ENCODE assay signal across 17 mouse cellular contexts in the genomic region with DNA sequence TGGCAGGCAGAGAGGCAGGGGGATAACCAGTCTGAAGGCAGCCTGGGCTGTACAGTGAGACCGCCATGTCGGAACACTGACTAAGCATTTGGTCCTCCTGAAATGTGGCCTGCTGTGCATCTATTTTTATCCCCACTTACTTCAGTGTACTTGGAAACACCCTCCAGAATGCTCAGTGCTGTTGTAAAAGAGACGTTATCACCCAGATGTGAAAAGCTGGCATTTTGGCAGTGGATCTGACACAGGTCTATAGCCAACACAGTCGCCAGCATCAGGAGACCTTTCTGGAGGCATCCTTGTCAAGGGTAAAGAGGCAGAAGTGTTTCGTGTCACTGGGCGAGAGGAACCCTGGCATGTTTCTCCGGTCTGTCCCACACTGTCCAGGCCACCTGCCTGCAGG.
DNase-seq lines count a peak whose midpoint lies in the region; ATAC-seq and TF ChIP-seq lines count a peak whose summit lies in the region.
"Had no signal": no experiment of that assay in that cellular context is flagged by ENCODE, and none has a peak within 500 bp of the region (broad histone marks: within the 10 kb centered on the region; RNA-seq: fewer than 3 reads in every experiment).

No protein-coding gene starts in this region.

- TF ChIP-seq CTCF in heart, postnatal 0 days (IDR thresholded peaks at IDR 0.05; ENCODE audit: low read depth) = no peak

- H3K4me1 ChIP-seq in heart, embryonic 11.5 days (ENCODE audit: control insufficient read depth, insufficient read depth, low read length) = no peaks in the 10 kb centered on the region
- H3K4me1 ChIP-seq in heart, postnatal 0 days (ENCODE audit: control insufficient read depth, insufficient read depth) = no peaks in the 10 kb centered on the region
- peaks cover 10% of the 10 kb centered on the region for H3K4me1 ChIP-seq in midbrain, embryonic 15.5 days
- H3K4me1 ChIP-seq: embryonic facial prominence, embryonic 13.5 days; forebrain, embryonic 12.5 days had no signal

- 73% methylated on average over 7 of the region's 7 CpGs for WGBS in heart, embryonic 11.5 days (ENCODE audit: insufficient replicate concordance)
- WGBS in heart, postnatal 0 days = 48% methylated on average over 7 of the region's 7 CpGs
- WGBS in midbrain, embryonic 15.5 days = 91% methylated on average over 7 of the region's 7 CpGs

- peak; percentile 28 for DNase-seq in cerebellum, adult 9-10 months
- no peak for DNase-seq in cerebellum, adult 11-12 months
- DNase-seq in heart, adult 9 months (ENCODE audit: low spot score in 2 of 2) = peak; percentile 7 to 10
- peak; percentile 41 for DNase-seq in heart, postnatal 0 days (ENCODE audit: low spot score)
- DNase-seq: adrenal gland, postnatal 10 days; cerebellum, adult 9-11 months; cerebellum, postnatal 36 days; gastrocnemius, postnatal 10 days; kidney, adult 11 months had no signal

- no peak overlapping the region for H3K4me2 ChIP-seq in heart, embryonic 11.5 days
- H3K4me2 ChIP-seq in heart, postnatal 0 days (ENCODE audit: low read depth, low read length) = no peak overlapping the region
- no peak overlapping the region for H3K4me2 ChIP-seq in midbrain, embryonic 15.5 days
- H3K4me2 ChIP-seq: embryonic facial prominence, embryonic 13.5 days; forebrain, embryonic 12.5 days; hindbrain, embryonic 13.5 days had no signal

- H3K9ac ChIP-seq in heart, embryonic 11.5 days (ENCODE audit: low read depth, low read length) = no peak overlapping the region
- no peak overlapping the region for H3K9ac ChIP-seq in heart, postnatal 0 days (replicated peaks; ENCODE audit: low read depth, low read length)
- H3K9ac ChIP-seq in midbrain, embryonic 15.5 days = no peak overlapping the region
- H3K9ac ChIP-seq: embryonic facial prominence, embryonic 13.5 days; forebrain, embryonic 12.5 days; hindbrain, embryonic 13.5 days had no signal

- H3K9me3 ChIP-seq in heart, embryonic 11.5 days (replicated peaks; ENCODE audit: control insufficient read depth, low read length) = no peaks in the 10 kb centered on the region
- no peaks in the 10 kb centered on the region for H3K9me3 ChIP-seq in heart, postnatal 0 days (replicated peaks; ENCODE audit: control insufficient read depth, low read length)
- no peaks in the 10 kb centered on the region for H3K9me3 ChIP-seq in midbrain, embryonic 15.5 days
- H3K9me3 ChIP-seq: embryonic facial prominence, embryonic 13.5 days; forebrain, embryonic 12.5 days; hindbrain, embryonic 13.5 days had no signal

- H3K4me3 ChIP-seq in heart, embryonic 11.5 days (ENCODE audit: low read depth, low read length) = no peak overlapping the region
- no peak overlapping the region for H3K4me3 ChIP-seq in heart, postnatal 0 days (ENCODE audit: low read depth, low read length)
- H3K4me3 ChIP-seq in midbrain, embryonic 15.5 days = no peak overlapping the region
- H3K4me3 ChIP-seq: embryonic facial prominence, embryonic 13.5 days; forebrain, embryonic 12.5 days; hindbrain, embryonic 13.5 days had no signal

- H3K36me3 ChIP-seq in heart, embryonic 11.5 days (ENCODE audit: control insufficient read depth, insufficient read depth, low read length) = no peaks in the 10 kb centered on the region
- no peaks in the 10 kb centered on the region for H3K36me3 ChIP-seq in heart, postnatal 0 days (replicated peaks; ENCODE audit: control insufficient read depth, insufficient read depth, low read length)
- H3K36me3 ChIP-seq in midbrain, embryonic 15.5 days (replicated peaks) = no peaks in the 10 kb centered on the region
- H3K36me3 ChIP-seq: embryonic facial prominence, embryonic 13.5 days; forebrain, embryonic 12.5 days; hindbrain, embryonic 13.5 days had no signal

- TF ChIP-seq EP300 in heart, postnatal 0 days (IDR thresholded peaks at IDR 0.05; ENCODE audit: low read depth) = no peak

- no peak for ATAC-seq in heart, embryonic 11.5 days (replicated peaks; ENCODE audit: insufficient number of reproducible peaks, low FRiP score, low TSS enrichment)
- peak; percentile 68 for ATAC-seq in heart, postnatal 0 days (ENCODE audit: insufficient read depth, low read depth)
- ATAC-seq in megakaryocyte-erythroid progenitor cell, adult 5-6 weeks (replicated peaks; ENCODE audit: low FRiP score, low TSS enrichment, poor library complexity, severe bottlenecking) = no peak
- no peak for ATAC-seq in midbrain, embryonic 15.5 days (replicated peaks)
- ATAC-seq: forebrain, embryonic 16.5 days; hindbrain, postnatal 0 days had no signal

- no peak overlapping the region for H3K27ac ChIP-seq in heart, embryonic 11.5 days (ENCODE audit: low read depth, low read length)
- H3K27ac ChIP-seq in heart, postnatal 0 days (ENCODE audit: low read depth) = no peak overlapping the region
- H3K27ac ChIP-seq in midbrain, embryonic 15.5 days = no peak overlapping the region
- H3K27ac ChIP-seq: embryonic facial prominence, embryonic 13.5 days; forebrain, embryonic 12.5 days; hindbrain, embryonic 13.5 days; hindbrain, postnatal 0 days had no signal

- no peaks in the 10 kb centered on the region for H3K27me3 ChIP-seq in heart, embryonic 11.5 days (ENCODE audit: control insufficient read depth, insufficient read depth, low read length)
- H3K27me3 ChIP-seq in heart, postnatal 0 days (ENCODE audit: control insufficient read depth, insufficient read depth, low read length) = no peaks in the 10 kb centered on the region
- H3K27me3 ChIP-seq in midbrain, embryonic 15.5 days (replicated peaks) = no peaks in the 10 kb centered on the region
- H3K27me3 ChIP-seq: embryonic facial prominence, embryonic 13.5 days; forebrain, embryonic 12.5 days; hindbrain, embryonic 13.5 days had no signal
